Mouse (Mus musculus): Measurements from ENCODE around the gene Cyp1a1. TPM values are rescaled to one million over a fixed set of nuclear protein-coding genes. Genes with fewer than 3 reads are reported as not detected.

The Cyp1a1 gene
- polyA plus RNA-seq, 1 experiment, result 0.09 TPM

DNA sequence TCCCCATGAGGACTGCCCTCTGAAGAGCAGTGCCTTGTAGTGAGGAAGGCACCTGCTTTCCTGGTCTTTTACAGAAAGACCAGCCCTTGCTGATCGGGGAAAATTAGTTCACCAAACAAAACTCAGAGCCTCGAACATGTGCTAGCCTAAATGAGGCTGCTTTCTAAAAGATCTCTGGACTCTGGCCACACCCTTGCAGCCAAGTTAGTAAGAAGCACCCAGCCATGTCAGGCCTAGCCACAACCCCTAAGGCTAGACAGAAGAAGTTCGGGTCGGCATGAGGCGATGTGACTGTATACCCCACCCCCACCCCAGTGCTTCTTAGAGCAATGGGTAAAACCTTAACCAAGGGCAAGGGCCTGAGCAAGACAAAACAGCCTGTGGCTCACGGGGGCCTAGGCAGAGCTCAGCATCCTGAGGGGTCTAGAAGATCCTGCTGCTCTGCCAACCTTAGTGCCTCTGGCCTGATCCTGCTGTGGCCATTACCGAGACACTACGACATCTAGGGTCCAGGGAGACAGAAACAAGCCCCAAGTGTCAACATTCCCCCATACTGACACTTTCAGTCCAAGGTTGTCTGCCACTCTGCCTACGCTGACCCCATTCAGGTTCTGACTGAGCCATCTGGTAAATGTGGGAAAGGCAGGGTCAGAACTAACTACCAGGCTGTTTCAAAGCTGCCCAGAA, 44.4 kb upstream of the Cyp1a1 start:
- Histone ChIP-seq H3K4me3 (ENCODE audit: control insufficient read depth, low read depth, low read length) (no peak overlapping the region), H3K27me3 (ENCODE audit: control insufficient read depth, insufficient read depth, low read length) (no peaks in the 10 kb centered on the region), H3K27ac (ENCODE audit: control insufficient read depth, insufficient read depth, low read depth, low read length) (no peak overlapping the region), H3K36me3 (ENCODE audit: control insufficient read depth, insufficient read depth, low read length) (no peaks in the 10 kb centered on the region), H3K4me1 (ENCODE audit: control insufficient read depth, insufficient read depth, low read length) (peaks cover 14% of the 10 kb centered on the region)
- TF ChIP-seq CTCF (IDR thresholded peaks at IDR 0.05; ENCODE audit: control insufficient read depth, insufficient read depth, insufficient replicate concordance, low read depth, low read length), result no peak
- no peak for TF ChIP-seq POLR2A (IDR thresholded peaks at IDR 0.05; ENCODE audit: control insufficient read depth, low read depth, low read length)

DNA sequence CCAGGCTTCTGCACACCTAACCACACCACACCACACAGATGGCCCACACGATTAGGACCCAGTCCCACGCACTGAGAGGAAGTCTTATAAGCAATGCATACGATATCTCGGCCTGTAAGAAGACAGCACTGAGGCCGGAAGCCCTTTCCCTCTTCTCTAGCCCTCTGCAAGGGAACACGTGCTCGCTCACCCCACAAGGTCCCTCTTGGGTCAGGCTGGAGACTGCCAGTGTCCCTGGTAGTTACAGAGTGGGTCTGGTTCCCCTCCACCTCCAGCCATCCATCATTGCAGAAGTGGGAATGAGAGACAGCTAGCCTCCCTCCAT, 43.9 kb upstream of the Cyp1a1 start:
- TF ChIP-seq POLR2A (IDR thresholded peaks at IDR 0.05; ENCODE audit: control insufficient read depth, low read depth, low read length) (no peak), CTCF (IDR thresholded peaks at IDR 0.05; ENCODE audit: control insufficient read depth, insufficient read depth, insufficient replicate concordance, low read depth, low read length) (no peak)
- H3K4me3 ChIP-seq (ENCODE audit: control insufficient read depth, low read depth, low read length), result no peak overlapping the region
- peaks cover 12% of the 10 kb centered on the region for H3K4me1 ChIP-seq (ENCODE audit: control insufficient read depth, insufficient read depth, low read length)
- H3K27ac ChIP-seq (ENCODE audit: control insufficient read depth, insufficient read depth, low read depth, low read length), result no peak overlapping the region
- no peaks in the 10 kb centered on the region for H3K36me3 ChIP-seq (ENCODE audit: control insufficient read depth, insufficient read depth, low read length)
- no peaks in the 10 kb centered on the region for H3K27me3 ChIP-seq (ENCODE audit: control insufficient read depth, insufficient read depth, low read length)

DNA sequence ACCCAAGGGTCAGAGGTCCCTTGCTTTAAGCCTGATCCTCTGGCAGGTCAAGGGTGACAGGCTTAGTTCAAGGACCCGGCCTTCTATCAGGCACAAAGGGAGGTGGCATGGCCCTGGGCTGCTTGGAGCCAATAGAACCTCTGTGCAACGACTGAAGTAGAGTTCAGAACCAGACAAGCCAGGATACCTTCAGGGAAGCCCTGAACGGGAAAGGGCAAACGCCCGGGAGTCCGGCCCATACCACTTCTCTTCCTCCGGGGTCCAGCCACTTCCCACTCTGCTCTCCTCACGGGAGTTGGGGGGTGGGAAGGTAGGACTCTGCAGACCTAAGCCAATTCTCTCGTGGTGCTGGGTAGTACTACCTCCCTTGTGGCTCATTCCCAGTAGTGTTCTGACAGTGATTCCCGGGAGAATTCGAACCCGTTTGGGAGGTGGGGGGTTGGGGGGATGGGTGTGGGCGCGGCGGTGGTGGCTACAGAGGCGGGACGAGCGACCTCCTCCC, 43.2 kb upstream of the Cyp1a1 start:
- TF ChIP-seq POLR2A (IDR thresholded peaks at IDR 0.05; ENCODE audit: control insufficient read depth, low read depth, low read length), result no peak
- no peak for TF ChIP-seq CTCF (IDR thresholded peaks at IDR 0.05; ENCODE audit: control insufficient read depth, insufficient read depth, insufficient replicate concordance, low read depth, low read length)
- Histone ChIP-seq H3K27ac (ENCODE audit: control insufficient read depth, insufficient read depth, low read depth, low read length) (peak overlapping the region; percentile 30; the same call in 1 of the 2 replicates), H3K4me1 (ENCODE audit: control insufficient read depth, insufficient read depth, low read length) (peaks cover 11% of the 10 kb centered on the region), H3K36me3 (ENCODE audit: control insufficient read depth, insufficient read depth, low read length) (no peaks in the 10 kb centered on the region), H3K27me3 (ENCODE audit: control insufficient read depth, insufficient read depth, low read length) (no peaks in the 10 kb centered on the region), H3K4me3 (ENCODE audit: control insufficient read depth, low read depth, low read length) (peak overlapping the region; percentile 94)

DNA sequence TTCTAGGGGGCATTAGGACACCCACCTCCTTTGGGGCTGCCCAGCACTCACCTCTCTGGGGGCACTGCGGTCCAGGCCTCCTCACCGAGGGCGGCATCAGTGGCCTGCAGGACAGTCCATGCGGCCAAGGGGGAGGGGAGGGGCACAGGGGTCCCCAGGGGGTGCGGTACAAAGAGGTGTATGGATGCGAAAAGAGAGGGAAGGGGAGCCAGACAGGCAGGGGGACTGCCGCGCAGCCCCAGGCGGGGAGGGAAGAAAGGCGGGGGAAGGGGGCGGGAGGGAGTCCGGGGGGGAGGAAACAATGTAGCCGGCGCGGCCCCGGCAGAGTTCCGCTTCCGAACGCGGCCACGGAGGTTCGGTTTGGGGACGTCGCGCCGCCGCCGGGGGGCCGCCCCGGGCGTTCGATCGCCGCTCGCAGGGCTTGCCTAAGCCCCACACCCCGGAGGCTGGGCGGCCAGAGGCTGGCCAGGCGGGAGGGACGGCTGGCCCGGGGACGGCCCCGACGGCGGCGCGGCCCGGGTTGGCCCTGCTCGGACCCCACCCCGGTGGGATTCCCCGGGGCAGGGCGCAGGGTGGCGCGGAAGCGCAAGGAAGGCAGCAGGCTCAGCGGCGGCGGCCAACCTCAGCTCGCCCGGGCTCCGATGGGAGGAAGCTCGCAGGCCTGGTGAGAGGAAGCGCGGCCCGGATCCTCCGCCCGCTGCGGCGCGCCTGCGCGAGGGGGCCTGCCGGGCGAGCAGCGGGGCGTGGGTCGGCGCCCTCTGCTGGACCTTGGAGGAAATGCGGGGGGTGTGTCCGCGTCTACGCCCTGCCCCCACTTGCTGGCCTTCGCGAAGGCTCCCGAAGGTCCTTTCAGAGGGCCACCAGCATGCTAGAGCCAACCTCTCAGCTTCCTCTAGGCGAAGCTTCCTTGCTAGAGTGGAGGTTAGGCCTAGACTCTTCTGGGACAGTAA, 42.5 kb upstream of the Cyp1a1 start:
- peaks cover 11% of the 10 kb centered on the region for H3K4me1 ChIP-seq (ENCODE audit: control insufficient read depth, insufficient read depth, low read length)
- H3K27ac ChIP-seq (ENCODE audit: control insufficient read depth, insufficient read depth, low read depth, low read length), result peak overlapping the region; percentile 96
- no peaks in the 10 kb centered on the region for H3K36me3 ChIP-seq (ENCODE audit: control insufficient read depth, insufficient read depth, low read length)
- TF ChIP-seq CTCF (IDR thresholded peaks at IDR 0.05; ENCODE audit: control insufficient read depth, insufficient read depth, insufficient replicate concordance, low read depth, low read length), result peak; percentile 94
- TF ChIP-seq POLR2A (IDR thresholded peaks at IDR 0.05; ENCODE audit: control insufficient read depth, low read depth, low read length), result peak; percentile 61
- no peaks in the 10 kb centered on the region for H3K27me3 ChIP-seq (ENCODE audit: control insufficient read depth, insufficient read depth, low read length)
- peak overlapping the region; percentile 94 for H3K4me3 ChIP-seq (ENCODE audit: control insufficient read depth, low read depth, low read length)

DNA sequence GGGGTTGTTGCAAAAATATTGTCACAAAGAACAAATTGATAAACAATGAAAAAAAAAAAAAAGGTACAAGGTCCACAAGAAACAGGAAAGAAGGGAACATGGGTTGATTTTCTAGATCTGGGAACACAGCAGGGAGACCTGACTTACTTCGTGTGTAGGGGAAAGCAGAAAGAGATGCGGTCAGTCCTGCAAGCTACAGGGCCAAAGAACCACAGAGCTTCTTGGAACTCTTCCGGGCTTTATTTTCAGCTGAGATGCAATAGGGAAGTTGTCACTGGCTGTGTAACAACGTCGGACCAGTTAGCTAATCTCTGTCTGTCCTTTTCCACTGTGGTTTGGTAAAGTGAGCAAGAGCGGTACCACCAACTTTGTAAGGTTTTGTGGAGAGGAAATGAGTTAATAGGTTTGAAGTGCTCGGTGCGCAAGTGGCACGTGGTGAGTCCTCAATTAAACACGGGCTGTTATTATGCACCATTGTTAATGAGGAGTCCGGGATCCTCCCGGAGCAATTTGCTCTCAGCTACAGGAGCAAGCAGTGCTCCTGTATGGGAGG, 41.1 kb upstream of the Cyp1a1 start:
- H3K27ac ChIP-seq (ENCODE audit: control insufficient read depth, insufficient read depth, low read depth, low read length), result no peak overlapping the region
- peaks cover 11% of the 10 kb centered on the region for H3K4me1 ChIP-seq (ENCODE audit: control insufficient read depth, insufficient read depth, low read length)

DNA sequence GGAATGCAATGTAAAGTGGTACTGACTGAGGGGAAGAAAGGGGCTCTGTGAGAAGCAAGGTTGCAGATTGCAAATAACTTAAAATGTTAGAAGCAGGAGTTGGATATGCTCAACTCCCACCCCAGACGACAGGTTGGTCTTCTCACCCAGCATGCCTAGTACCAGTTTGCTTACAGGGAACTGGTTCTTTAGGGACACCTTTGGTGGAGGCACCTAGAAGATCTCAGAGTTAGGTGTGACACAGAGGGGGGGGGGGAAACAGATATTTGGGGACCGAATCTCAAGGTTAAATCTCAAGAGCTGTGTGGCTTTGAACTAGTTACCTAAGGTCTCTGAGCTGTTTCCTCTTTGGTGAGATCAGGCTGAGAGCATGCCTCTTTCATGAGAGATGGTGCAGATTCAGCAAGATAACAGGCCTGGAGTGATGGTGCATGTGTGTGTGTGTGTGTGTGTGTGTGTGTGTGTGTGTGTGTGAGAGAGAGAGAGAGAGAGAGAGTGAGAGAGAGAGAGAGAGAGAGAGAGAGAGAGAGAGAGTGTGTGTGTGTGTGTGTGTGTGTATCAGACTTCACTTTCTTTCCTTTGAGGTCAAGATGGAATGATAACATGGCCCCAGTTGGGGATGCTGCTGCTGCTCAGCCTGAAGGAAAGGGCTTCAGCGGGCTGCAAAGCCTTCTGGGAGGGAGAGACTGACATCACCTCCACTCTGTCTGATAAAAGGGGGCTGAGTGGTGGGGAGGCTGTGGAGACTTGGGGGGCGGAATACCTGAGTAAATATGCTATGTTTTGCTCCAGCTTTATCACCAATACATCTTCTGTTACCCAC, 40.2 kb upstream of the Cyp1a1 start:
- H3K27ac ChIP-seq (ENCODE audit: control insufficient read depth, insufficient read depth, low read depth, low read length), result no peak overlapping the region
- H3K27me3 ChIP-seq (ENCODE audit: control insufficient read depth, insufficient read depth, low read length), result no peaks in the 10 kb centered on the region
- TF ChIP-seq CTCF (IDR thresholded peaks at IDR 0.05; ENCODE audit: control insufficient read depth, insufficient read depth, insufficient replicate concordance, low read depth, low read length) (no peak), POLR2A (IDR thresholded peaks at IDR 0.05; ENCODE audit: control insufficient read depth, low read depth, low read length) (no peak)
- no peaks in the 10 kb centered on the region for H3K36me3 ChIP-seq (ENCODE audit: control insufficient read depth, insufficient read depth, low read length)
- H3K4me3 ChIP-seq (ENCODE audit: control insufficient read depth, low read depth, low read length), result no peak overlapping the region
- H3K4me1 ChIP-seq (ENCODE audit: control insufficient read depth, insufficient read depth, low read length), result peaks cover 11% of the 10 kb centered on the region

More for the DNA sequence above, 41.1 kb upstream of the Cyp1a1 start:
- no peaks in the 10 kb centered on the region for H3K36me3 ChIP-seq (ENCODE audit: control insufficient read depth, insufficient read depth, low read length)
- no peak for TF ChIP-seq CTCF (IDR thresholded peaks at IDR 0.05; ENCODE audit: control insufficient read depth, insufficient read depth, insufficient replicate concordance, low read depth, low read length)
- TF ChIP-seq POLR2A (IDR thresholded peaks at IDR 0.05; ENCODE audit: control insufficient read depth, low read depth, low read length), result no peak
- H3K4me3 ChIP-seq (ENCODE audit: control insufficient read depth, low read depth, low read length), result no peak overlapping the region
- H3K27me3 ChIP-seq (ENCODE audit: control insufficient read depth, insufficient read depth, low read length), result no peaks in the 10 kb centered on the region

Measured in testis, adult 2 months (tissue).